Mouse (Mus musculus) bone marrow macrophage, adult 2 months (primary cell): ENCODE data around the gene Il13.

Experiments
- CTCF ChIP-seq: IDR thresholded peaks from 2 replicates; pipeline ENCODE4 v1.5.1; 2012; ENCODE audit warnings: low read depth, mild to moderate bottlenecking, low read length, moderate library complexity
- POLR2A ChIP-seq: IDR thresholded peaks from 2 replicates; pipeline ENCODE4 v1.6.1; 2012; ENCODE audit warnings: mild to moderate bottlenecking, low read depth, low read length, borderline replicate concordance

DNA sequence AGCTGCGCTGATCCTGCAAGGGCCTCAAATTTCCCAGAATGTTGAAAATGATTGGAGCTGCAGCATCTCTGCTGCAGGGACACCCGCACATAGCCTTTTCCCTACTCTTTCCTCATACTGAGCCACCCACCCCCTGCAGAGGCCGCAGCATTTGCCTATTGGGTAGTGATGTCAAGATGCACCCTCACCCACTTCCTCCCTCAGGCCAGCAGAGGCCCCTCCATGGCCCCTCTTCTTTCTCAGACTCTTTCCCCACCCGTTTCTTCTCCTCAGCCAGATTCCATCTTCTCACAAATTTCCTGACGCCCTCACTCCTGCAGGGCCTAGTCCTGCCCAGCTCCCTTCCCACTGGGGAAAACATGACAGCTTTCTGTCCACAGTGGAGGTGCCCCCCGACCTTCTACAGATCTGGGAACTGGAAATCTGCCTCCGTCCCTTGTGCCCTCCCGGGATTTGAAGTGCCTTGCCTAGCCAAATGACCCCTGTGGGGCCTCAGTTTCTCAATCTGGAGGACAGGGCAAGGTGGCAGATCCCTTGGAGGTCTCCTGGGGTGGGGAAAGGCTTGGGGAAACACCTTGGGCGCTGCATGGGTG lies 1.2 kb upstream of the Il13 start:
- no peak for TF ChIP-seq POLR2A
- no peak for TF ChIP-seq CTCF
